Mouse (Mus musculus) heart, postnatal 4 days (tissue): ENCODE measurements around the gene Sept9. TPM values are rescaled to one million over a fixed set of nuclear protein-coding genes. Genes with fewer than 3 reads are reported as not detected.

ENCODE experiments used
- DNase-seq: peaks from one replicate; pipeline ENCODE4 v3.0.0; 2021
- total RNA-seq, 2 experiments: library from RNA; stranded (reverse); gene quantifications; 2 replicates each; pipeline ENCODE4 v1.2.3; 2021

Gene Sept9
- total RNA-seq, 2 experiments from 2014 or later, result 76.7 to 77.4 TPM

DNA sequence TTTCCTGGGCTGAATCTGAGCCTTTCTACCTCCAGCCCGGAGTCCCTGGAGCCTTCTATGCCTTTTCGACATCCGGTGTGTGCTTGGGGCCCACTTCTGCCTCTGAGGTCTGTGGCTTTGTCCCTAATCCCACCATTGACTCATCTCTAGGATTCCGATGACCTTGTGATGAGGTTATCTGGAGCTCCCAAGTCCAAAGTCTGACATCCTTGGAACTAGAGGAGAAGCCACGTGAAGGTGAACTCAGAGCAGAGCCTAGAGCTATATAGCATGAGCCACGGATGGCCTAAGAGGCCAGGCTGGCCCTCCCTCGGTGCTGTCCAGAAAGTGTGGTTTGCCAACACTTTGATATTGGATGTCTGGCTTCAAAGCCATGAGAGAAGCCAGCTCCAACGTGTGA is 23.4 kb downstream of the Sept9 start:
- no peak for DNase-seq

DNA sequence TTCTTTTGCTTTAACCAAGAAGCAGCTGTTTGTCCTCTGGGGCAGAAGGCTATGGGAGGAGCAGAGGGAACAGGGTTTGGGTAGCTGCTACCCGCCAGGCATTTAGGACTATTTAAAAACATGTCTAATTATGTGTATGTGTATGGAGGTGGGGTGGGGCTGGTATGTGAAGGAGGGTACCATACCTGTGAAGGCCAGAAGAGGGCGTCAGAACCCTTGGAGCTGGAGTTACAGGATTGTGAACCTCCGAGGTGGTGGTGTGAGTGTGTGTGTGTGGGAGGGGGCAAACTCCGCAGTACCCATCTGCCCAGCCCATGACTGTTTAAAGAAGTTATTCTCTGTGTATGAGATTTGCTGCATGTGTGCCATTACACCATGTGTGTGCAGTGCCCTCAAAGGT is 25.3 kb downstream of the Sept9 start:
- no peak for DNase-seq

DNA sequence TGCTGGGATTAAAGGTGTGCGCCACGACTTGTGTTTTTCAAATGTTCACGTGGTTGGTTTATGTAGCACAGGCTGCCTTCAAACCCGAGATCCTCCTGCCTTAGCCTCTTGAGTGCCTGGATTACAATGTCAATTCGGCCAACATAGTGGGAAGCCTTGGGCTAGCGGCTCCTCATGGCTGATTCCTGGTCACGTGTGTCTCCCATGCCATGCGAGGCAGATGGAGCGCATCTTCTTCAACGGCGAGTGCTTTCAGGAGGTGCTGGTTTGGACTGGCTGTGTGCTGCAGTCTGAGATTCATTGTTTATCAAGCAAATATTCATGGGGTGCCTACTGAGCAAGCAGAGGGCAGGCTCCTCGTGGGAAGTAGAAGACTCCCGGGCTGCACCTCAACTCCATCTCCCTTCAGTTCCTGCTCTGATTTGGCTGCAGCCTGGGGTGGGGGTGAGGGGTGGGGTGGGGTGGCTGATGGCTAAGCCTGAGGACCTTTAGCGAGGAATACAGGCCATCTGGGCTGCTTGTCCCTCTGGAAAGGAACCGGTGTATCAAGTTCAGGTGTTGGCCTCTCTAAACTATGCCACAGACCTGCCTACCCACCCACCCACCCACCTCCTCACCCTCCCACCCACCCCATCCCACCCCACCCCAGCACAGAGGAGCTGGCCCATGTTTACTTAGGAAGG is 26.2 kb downstream of the Sept9 start:
- no peak for DNase-seq

DNA sequence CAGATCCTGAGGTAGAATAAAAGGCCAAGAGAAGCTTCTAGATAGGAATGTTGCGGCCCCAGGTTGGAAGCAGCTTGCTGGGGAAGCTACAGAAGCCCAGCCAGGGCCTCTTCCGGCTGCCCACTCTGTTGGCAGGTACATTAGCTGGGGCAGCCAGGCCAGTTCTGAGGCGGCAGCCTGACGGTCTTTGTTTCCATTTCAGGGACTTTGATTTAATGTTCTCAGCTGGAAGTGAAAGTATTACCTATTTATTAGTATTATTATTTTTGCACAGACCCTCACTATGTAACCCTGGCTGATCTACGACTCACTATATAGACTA is 26.7 kb downstream of the Sept9 start:
- DNase-seq, result no peak

DNA sequence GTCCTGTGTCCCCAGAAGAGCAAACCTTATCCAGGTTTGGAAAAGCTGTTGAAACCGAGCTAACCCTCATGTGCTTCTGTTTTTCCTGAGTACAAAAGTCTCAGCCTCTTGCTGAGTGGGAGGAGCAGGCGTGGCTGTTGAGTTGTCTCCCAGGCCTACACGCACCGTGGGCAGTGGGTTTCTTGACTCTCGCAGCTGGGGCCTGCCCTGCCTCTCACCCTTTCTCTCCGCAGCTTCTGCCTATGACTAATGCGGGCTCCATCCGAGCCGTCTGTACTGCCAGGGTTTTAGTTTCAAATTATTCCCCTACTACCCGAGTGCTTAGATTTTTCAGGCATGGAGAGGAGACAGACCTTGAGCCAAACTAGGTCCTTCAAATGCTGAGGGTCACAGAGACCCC is 28.7 kb downstream of the Sept9 start:
- no peak for DNase-seq

DNA sequence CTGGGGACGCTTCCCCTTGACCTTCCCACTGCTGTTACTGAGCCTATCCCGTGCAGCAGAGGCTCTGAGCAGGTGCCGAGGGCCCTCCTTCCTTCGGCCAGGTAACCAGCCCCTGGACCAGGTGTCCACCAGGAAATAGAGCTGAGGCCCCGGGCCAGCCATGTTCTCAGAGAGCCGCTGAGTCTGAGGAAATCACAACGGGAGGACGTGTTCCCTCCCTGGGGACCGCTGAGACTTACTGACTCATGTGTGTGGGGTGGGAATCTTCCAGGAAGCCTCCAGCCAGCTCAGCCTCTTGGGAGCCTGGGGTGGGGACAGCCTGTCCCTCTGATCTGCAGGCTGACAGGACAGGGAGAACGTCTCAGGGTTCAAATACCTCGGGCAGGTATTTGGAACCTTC is 32.1 kb downstream of the Sept9 start:
- peak; percentile 74 for DNase-seq

DNA sequence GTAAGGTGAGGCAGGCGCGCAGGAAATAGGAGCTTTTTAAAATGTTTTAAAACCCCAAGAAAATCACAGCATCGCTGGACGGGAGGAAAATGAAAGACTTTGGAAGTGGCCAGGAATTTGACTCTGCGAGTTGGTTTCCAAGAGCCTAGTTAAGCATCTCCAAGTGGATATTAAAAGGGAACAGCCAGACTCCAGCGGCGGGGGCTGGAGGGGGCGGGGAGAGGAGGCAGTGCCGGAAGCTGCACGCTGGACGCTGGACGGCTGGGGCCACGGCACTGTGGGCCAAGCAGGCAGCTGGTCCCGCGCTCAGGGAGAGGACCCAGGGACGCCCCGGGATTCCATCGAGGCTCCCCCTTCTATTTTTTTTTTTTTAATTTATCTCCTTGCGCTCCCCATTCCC is 32.6 kb downstream of the Sept9 start:
- peak; percentile 78 for DNase-seq

DNA sequence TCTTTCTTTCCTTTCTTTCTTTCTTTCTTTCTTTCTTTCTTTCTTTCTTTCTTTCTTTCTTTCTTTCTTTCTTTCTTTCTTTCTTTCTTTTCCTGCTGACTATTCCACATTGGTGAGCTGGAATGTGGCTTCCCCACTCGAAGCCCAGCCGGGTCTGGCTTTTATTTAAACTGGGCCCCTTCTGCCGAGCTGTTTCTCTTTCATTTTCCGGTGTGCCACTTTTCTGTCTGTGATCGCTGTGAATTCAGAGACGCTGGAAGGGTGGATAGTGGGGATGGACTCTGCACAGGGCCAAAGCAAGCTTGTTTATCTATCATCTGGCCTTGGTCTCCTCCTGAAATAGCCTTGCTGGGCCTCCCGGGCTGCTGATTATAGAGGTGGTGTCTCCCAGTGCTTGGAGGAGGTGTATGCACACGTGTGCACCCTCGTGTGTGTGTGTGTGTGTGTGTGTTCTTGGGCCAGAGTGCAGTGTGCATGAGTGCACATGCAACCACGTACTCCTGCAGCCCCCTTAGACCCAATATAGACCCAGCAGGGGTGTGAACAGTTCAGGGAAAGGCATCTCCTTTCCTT is 33.5 kb downstream of the Sept9 start:
- DNase-seq, result no peak

DNA sequence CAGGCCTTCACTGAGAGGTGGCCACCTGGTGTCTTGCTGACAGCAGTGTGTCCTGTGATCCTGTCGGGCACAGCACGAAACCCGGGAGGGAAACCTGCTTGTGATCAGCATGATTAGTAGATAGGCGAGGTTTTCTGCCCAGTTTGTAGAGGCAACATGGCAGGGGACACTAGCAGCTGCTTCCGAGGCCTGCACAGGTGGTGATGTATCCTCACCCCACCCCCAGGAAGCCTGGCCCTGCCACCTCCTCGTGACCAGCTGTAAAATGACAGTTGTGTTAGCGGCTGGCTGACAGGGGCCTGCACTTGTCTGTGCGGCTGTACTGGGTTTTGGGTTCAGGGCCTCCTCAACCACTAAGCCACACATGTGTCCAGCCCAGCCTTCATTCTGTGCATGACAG is 34.4 kb downstream of the Sept9 start:
- no peak for DNase-seq

DNA sequence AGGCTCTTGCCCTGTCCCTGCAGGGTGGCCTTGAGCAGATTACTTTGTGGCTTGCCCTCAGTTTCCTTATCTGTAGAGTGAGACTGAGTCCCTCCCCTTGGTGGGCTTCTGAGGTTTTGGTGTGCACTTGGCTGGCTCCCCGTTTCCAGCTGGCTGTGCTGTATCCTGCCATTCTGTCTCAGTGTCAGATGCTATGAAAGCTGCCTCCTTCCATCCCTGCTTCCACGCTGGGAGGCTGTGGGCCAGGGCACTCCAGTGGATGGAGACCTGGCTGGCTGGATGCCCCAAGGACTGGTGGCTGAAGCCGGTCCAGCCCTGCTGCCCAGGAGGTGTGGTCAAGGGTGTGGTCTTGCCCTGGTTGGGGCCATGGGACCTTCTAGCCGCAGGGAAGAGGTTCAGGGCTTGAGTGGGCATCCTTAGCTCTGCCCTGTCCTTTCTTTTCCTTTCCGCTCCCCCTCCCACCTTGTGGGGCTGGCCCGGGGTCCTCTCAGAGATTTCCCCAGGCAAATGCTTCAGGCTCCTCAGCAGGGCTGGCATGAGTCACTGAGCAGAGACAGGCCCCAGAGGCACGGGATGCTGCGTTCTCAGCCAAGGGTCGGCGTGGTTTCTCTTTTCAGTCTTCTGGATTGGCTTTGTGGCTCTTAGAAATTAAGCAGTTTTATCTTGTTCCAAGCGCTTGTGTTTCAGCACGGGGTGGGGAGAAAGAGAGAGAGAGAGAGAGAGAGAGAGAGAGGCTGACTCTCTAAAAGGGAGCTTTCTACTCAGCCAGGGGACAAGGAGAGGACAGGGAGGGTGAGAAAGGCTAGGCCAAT is 35.8 kb downstream of the Sept9 start:
- DNase-seq, result peak; percentile 64

DNA sequence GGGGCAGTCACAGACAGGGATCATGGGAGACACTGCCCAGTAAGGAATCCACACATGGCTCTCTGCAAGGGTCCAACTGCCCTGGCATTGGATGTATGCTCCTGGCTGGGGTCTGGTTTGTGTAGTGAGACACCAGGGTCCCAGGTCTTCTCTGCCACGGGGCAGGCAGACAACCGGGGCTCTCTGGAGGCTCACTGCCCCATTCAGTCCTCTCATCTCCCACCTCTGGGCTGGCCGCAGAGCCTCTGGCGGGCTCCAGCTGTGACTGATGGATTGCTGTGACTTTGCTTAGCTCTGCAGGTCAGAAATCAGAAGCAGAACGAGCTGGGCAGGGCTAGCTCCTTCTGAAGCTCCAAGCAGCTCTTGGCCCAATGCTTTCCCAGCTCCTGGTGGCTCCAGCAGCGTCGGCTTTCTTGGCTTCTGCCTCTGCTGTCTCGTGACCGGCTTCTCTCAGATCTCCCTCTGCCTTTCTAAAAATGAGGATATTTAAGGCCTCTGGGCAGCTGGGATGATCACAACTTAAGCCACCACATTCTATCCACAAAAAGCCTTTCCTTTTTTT is 36.5 kb downstream of the Sept9 start:
- peak; percentile 34 for DNase-seq

DNA sequence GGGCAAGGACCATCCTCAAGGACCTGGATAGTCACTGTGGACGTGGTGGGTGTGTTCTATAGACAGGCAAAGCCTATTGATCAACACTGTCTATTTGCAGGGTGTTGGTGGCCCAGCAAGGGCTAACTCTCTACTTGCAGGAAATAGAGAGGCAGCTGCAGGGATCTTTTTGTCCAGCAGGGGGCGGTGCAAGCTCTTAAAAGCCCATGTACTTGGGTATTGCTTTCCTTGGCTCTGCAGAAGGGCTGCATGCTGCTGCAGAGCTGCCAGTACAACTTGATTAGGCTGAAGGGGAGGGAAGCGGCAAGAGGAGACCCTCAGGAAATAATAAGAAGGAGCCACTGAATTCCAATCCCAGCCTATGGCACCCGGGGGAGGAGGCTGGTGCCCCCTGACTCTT is 38.7 kb downstream of the Sept9 start:
- peak; percentile 97 for DNase-seq

DNA sequence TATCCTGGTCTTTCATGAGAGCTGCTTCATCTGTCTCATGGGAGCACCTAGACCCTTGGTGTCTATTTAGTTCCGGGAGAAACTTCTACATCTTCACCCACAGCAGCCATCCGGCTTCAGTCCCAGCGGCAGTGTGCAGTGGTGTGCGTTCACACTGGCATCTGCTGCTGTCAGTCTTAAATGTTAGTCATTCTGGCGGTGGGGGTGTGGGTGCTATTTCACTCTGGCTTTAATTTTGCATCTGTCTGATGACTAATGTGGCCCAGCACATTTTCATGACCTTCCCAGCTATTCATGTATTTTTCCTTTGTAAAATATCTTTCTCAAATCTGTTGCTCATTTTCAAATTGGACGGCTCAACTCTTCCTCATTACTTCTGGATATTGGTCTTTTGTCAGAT is 40.2 kb downstream of the Sept9 start:
- no peak for DNase-seq

DNA sequence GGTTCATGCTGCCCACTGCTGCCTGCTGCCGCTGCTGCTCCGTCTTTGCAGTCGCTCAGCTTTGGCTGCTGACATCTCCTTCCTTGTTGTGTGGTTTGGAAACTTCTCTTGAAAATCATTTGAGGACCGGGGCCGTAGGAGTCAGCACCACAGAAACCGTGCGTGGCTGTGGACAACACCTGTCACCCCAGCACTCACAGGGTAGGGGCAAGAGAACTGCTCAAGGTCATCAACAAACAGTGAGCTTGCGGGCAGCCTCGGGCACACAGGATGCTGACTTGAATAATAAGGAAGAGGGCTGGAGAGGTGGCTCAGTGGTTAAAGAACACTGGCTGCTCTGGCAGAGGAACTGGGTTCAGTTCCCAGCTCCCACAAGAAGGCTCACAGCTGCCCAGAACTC is 40.9 kb downstream of the Sept9 start:
- no peak for DNase-seq

DNA sequence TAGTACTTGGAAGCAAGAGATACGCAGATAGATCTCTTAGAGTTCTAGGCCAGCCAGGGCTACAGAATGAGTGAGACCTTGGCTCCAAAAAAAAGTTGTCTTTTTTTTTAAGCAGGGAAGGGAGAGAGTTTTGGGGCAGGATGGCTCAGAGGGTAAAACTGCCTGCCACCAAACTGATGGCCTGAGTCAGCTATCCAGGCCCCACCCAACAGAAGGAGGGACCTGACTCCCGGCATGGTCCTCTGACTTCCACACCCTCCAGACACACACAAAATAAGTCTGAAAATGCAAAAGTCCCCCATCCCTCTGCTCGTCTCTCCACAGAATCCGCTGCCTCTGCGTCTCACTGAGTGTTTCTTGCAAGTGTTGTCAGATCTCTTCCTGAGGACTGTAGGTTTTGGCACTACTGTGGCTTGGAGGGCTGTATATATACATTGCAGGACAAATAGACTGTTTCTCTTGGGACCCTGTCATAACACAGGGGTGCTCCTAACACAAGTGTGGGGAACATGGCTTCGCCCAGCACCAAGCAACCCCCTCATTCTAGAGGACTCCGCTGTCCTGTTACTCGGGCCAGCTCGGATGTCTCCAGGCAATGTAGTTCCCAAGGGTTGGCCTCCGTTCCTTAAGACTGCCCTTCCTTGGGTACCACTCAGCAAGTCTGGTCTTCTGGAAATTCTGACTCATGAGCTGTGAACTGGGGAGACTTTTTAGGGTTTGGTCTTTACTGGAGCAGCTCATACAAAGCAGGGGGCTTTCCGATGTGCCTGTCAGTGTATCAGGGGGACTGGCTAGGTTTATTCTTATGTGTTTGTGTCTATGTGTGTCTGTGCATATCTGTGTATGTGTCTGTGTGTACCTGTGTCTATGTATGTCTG is 41.6 kb downstream of the Sept9 start:
- no peak for DNase-seq

DNA sequence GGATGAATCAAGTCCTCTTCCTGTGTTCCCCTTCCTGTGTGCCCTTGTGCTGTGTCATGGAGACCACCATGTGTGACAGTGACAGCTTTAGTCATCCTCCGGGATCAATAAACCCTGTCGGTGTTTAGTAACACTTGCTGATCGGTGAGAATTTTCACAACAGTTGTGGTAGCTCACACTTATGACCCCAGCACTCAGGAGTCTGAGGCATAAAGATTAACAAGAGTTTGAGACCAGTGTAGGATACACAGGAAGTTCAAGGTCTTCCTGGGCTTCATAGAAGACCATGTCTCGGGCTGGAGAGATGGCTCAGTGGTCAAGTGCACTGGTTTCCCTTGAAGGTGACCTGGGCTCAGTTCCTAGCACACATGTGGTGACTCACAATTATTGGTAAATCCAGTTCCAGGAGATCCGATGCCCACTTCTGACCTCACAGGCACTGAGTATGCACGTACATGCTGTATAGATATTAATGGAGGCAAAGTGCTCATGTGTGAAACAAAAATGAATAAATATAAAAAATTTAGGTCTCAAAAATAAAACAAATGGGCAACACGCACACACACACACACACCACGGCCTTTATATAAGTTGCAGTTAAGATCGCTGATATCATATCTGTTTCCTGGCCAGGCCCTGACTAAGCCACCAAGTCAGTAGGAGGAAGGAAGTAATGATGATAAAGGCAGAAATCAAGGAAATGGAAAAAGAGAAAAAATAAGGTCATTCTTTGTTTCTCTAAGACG is 43.1 kb downstream of the Sept9 start:
- no peak for DNase-seq

DNA sequence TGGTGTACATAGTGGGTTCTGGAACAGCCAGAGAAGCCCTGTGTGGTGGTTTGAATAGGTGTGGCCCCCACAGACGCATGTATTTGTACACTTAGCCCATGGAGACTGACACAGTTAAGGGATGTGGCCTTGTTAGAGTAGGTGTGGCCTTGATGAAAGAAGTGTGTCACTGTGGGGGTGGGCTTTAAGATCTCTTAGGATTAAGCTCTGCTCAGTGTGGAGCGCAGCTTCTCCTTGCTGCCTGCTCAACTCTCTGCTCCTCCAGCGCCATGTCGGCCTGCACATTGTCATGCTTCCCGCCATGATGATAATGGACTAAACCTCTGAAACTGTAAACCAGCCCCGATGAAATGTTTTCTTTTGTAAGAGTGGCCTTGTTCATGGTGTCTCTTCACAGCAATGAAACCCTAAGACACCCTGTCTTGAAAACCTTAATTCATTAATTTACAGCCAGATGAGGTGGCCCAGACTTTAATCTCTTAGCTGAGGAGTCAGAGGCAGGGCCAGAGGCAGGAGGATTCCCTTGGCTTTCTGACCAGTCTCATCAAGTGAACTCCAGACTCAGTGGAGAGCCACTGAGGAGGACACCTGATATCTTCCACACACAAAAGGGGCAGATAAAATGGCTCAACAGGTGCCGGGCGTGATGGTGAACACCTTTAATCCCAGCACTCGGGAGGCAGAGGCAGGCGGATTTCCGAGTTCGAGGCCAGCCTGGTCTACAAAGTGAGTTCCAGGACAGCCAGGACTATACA is 44.3 kb downstream of the Sept9 start:
- no peak for DNase-seq

DNA sequence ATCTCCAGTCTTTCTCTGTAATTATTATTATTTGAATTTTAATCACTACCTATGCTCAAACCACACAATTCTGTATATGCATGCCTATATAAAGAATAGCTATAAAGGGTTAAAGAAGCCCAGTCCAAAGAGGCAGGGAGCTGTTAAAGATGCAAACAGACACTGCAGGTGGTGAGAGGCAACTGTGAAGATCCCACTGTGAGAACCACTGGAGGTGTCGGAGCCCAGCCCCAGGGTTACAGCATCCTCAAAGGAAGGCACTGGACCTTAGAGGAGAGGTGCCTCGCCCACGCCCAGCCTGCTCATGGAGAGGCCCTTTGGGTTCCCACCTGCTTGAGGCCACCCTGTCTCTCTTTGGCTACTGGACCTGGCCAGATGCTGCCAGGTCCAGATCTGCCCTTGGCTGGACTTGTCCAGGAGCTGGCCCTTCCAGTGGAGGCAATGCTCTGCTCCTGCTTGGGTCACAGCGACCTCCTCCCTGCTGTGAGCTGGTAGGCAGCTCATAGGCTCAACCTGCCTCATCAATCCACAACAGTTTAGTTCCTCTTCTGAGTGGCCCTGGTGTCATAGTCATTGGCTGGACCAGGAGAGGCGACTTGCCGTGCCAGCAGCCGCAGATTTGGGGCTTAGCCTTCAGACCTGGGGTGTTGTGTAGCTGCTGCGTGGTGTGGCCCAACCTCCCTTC is 45.7 kb downstream of the Sept9 start:
- DNase-seq, result no peak

DNA sequence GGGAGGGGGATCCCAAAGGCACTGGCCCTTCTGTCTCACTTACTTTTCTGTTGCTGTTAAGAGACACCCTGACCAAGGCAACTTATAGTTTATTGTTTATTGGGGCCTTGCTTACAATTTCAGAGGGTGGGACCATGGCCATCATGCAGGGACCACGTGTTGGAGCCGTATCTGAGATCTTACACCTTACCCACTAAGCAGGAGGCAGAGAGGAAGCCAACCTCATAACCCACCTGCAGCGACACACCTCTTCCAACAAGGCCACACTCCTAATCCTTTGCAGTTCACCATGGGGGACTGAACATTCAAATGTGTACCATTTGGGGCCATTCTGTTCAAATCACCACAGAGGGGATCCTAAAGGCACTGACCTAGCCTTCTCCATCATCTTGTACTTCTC is 46.4 kb downstream of the Sept9 start:
- no peak for DNase-seq

DNA sequence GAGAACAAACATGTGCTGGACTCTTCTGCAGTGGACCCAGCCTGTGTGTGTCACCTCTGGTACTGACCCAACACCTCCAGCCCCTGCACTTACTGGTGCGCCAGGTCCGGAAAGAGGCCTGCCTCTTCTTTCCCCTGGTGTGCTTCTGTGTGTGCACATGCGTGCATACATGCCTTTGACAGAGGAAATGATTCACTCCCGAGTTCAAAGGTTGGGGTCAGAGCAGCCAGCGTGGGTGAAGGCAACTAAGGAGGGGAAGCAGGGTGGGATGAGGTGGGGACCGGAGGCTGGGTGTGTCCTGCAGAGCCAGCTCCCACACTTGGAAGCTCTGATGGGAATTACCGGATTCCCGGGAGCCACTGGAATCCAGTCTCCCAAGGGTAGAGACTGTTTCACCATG is 46.8 kb downstream of the Sept9 start:
- no peak for DNase-seq
